Mouse (Mus musculus) liver, adult 2 months (tissue): ENCODE data around the gene Wasl.

ENCODE experiments used
- CTCF ChIP-seq: fragments of 200-500 bp; IDR thresholded peaks from 2 replicates; pipeline ENCODE4 v1.5.1; 2011; ENCODE audit warnings: low read depth, low read length, control low read depth
- POLR2A ChIP-seq: fragments of 200-500 bp; IDR thresholded peaks from 2 replicates; pipeline ENCODE4 v1.6.1; 2011; ENCODE audit warnings: low read length, control low read depth; ENCODE audit not compliant: insufficient read depth; ENCODE audit errors: extremely low read depth

GRCm38 (mm10) chr6:24601668-24602067 is 63.1 kb downstream of the Wasl start:
- no peak for TF ChIP-seq CTCF
- TF ChIP-seq POLR2A, result no peak
